Mouse (Mus musculus) cerebellum, adult 8-10 months (tissue): ENCODE data around the gene Vmn1r217.
"Not testable (repeated sequence)": the region's sequence is repeated elsewhere in the genome, so short reads cannot be mapped to it uniquely, and the experiment has no call there.

Source experiments
- DNase-seq: peaks from one replicate; pipeline ENCODE4 v3.0.0; 2022

The Vmn1r217 gene

GRCm38 (mm10) chr13:23118126-23118525 is at the start of gene Vmn1r217:
Vmn1r217 (minus strand) TSS chr13:23118226.
- not testable (repeated sequence) for DNase-seq

GRCm38 (mm10) chr13:23166471-23166870 is 48.4 kb upstream of the Vmn1r217 start:
- not testable (repeated sequence) for DNase-seq

GRCm38 (mm10) chr13:23159012-23159411 is 41.0 kb upstream of the Vmn1r217 start, which contains the start of gene Vmn1r219:
Vmn1r219 (plus strand) TSS chr13:23159312.
- DNase-seq = no peak

DNA sequence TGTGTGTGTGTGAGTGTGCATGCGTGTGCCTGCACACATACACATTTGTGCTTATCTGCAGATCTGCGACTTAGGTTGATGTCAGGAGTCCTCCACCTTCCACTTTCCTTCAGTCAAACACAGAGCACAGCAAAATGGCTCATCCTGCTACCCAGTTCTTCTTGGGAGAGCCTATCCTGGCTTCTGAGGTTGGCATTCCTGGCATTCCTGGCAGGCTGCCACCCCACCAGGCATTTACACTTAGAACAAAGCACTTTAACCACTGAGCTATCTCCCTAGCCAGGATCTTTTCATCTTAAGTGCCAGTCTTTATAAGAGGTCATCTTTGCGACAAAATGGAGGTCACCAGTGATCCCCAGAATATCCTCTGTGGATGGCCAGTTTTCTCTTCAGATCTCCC is 39.8 kb upstream of the Vmn1r217 start:
- no peak for DNase-seq

GRCm38 (mm10) chr13:23138880-23139279 is 20.9 kb upstream of the Vmn1r217 start:
- DNase-seq = no peak

DNA sequence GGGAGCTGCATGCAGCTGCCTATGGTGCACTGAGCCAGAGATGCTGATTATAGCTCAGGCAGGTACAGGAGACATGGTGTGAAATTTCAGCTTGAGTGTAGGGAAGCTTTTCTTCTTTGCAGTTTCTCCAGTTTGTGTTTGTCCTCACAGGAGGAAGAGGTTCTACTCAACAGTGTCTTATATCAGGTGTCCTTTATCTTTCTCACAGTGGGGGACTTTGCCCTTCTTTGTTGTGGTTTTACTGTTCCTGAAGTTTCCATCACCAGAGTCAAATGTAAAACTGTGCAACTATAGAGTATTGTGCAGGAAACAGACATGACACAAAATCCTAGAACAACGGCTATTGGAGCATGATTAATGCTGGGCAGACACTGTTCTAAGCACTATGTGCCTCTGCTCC is 15.5 kb upstream of the Vmn1r217 start:
- DNase-seq = no peak

- DNase-seq = no peak
Observed at GRCm38 (mm10) chr13:23133099-23133498, 15.1 kb upstream of the Vmn1r217 start, which contains the start of gene Vmn1r218. Vmn1r218 (plus strand) TSS chr13:23133155.

GRCm38 (mm10) chr13:23120611-23121010 is 2.6 kb upstream of the Vmn1r217 start:
- DNase-seq = no peak

- DNase-seq = no peak
Observed at GRCm38 (mm10) chr13:23094386-23094785, 23.6 kb downstream of the Vmn1r217 start.

DNA sequence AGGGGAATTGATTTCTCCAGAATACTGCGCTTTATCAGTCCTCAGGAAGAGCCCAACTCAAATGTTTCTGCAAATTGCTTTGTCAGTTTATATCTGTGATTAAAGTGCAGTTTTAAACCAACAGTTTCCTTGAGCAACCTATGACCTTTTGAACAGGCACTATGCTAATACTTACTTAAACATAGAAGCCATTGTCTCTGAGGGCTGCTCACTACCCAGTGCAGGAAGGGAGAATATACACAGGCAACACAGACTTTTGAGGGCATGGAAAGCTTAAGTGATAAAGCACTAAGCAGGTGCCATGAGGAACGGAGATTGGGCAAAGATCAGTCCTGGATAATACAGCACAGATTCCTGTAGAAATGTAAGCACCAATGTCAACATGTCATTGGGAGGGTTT is 48.7 kb downstream of the Vmn1r217 start:
- no peak for DNase-seq

DNA sequence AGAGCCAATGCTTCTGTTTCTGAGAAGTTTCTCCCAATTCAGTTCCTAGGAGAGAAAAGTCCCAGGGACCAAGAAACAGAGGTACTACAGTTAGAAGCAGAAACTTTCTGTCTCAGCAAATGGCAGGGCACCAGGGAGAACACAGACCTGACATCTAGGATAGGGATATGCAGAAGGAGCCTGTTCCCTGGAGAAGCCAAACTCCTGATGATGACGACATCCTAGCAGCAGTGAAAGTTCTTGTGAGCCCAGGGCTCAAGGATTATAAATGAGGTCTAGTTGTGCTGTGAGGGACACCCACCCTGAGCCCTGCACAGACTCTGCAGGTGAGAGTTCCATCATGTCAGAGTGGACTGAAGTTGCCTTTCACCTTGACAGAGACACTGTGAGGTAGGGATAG is 50.3 kb downstream of the Vmn1r217 start, which contains the start of gene Vmn1r215:
Gene Vmn1r215 (plus strand): TSS at position 301 of the 400 bp plus-strand sequence.
- no peak for DNase-seq

DNA sequence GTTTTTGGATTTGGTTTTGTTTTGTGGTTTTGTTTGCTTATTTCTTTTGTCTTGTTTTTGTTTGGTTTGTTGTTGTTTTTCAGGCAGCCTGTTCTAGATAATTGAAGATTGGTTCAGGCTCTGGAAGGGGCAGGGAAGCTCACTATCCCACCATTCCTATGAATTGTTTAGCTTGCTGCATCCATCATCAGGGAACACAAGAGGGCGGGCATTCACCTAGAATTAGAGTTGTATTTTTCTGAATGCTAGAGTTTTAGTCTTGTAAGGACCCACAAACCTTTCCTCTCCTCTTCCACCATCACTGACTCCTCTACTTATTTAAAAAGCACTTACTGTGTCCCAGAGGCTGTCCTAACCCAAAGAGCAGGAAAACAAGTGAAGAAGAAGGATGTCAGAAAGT is 60.2 kb downstream of the Vmn1r217 start:
- DNase-seq = no peak
